Mouse (Mus musculus): ENCODE measurements around the gene Glce.
A peak's percentile ranks its signal among the peaks of the same experiment; 100 is the strongest.

DNA sequence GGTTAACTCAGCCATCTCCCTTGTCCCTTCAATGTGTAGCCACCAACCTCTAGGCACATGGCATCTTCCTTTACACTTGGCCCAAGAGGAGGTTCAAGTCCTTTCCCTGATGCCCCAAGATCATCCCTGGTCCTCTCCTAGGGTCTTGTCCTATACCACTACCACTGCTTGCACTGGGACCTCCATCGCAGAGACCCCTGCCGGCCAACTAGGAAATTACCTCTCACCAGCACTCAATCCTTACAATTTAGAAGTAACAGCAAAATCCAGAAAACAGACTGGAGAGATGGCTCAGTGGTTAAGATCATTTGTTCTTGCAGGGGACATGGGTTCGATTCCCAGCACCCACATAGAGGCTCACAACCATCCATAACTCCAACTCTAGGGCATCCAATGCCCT is 107.0 kb downstream of the Glce start:
- TF ChIP-seq CTCF (IDR thresholded peaks at IDR 0.05; ENCODE audit: low read depth) (peak; percentile 46), EP300 (optimal IDR thresholded peaks at IDR 0.05) (no peak)

Data from stomach, postnatal 0 days (tissue).